Mouse (Mus musculus) lung, embryonic 14.5 days (tissue): Measurements from ENCODE around the gene Pard6a. TPM values are rescaled to one million over a fixed set of nuclear protein-coding genes. Genes with fewer than 3 reads are reported as not detected.

Experiments used
- ATAC-seq: fragments of 200-750 bp; cut with Nextera tagmentation; 2 replicates; pipeline ENCODE4 v1.8.0; 2017; ENCODE audit warnings: mild to moderate bottlenecking, moderate TSS enrichment, moderate library complexity; ENCODE audit not compliant: insufficient read depth
- DNase-seq: peaks from one replicate; pipeline ENCODE4 v3.0.0-alpha.2; 2015
- H3K27ac ChIP-seq: fragments of 300-500 bp; sonication (generic); 2 replicates; pipeline ENCODE4 v1.5.1; 2014; ENCODE audit warnings: low read depth, mild to moderate bottlenecking, moderate library complexity
- H3K27me3 ChIP-seq: fragments of 300-500 bp; sonication (generic); 2 replicates; pipeline ENCODE4 v1.6.1; 2014; ENCODE audit warnings: low read length, control low read depth; ENCODE audit not compliant: insufficient read depth
- H3K36me3 ChIP-seq: fragments of 300-500 bp; sonication (generic); 2 replicates; pipeline ENCODE4 v1.6.1; 2014; ENCODE audit warnings: control low read depth; ENCODE audit not compliant: insufficient read depth
- H3K4me1 ChIP-seq: fragments of 300-500 bp; sonication (generic); 2 replicates; pipeline ENCODE4 v1.6.1; 2014; ENCODE audit warnings: antibody characterized with exemption, control low read depth; ENCODE audit not compliant: insufficient read depth
- H3K4me2 ChIP-seq: fragments of 300-500 bp; sonication (generic); 2 replicates; pipeline ENCODE4 v1.6.1; 2014; ENCODE audit warnings: mild to moderate bottlenecking
- H3K4me3 ChIP-seq: fragments of 300-500 bp; sonication (generic); 2 replicates; pipeline ENCODE4 v1.5.1; 2014; ENCODE audit warnings: low read depth, low read length
- H3K9ac ChIP-seq: fragments of 300-500 bp; sonication (generic); 2 replicates; pipeline ENCODE4 v1.6.1; 2014
- H3K9me3 ChIP-seq: fragments of 300-500 bp; sonication (generic); 2 replicates; pipeline ENCODE4 v1.6.1; 2016; ENCODE audit warnings: low read depth, low read length, control low read depth
- CTCF ChIP-seq: IDR thresholded peaks from 2 replicates; pipeline ENCODE4 v1.5.1; 2016; ENCODE audit warnings: antibody characterized with exemption, low read depth
- WGBS: fragments of 180-500 bp; shearing (Covaris S2); extraction: QIAGEN DNeasy Blood & Tissue Kit; methylation state at CpG from one replicate; pipeline ENCODE4 v1.1.7; 2014; 5-methylcytosine and 5-hydroxymethylcytosine counted together
- polyA plus RNA-seq: library from polyadenylated mRNA; unstranded; fragments of >200 nt; fragmentation: Nextera tagmentation; extraction: Ambion mirVana; gene quantifications from 2 replicates; pipeline ENCODE4 v1.2.1, GENCODE M21; 2014

Gene Pard6a
- polyA plus RNA-seq, 1 experiment from 2014 or later: 13.6 TPM

GRCm38 (mm10) chr8:105702001-105702401 lies 1.1 kb downstream of the Pard6a start:
- TF ChIP-seq CTCF: no peak
- no peaks in the 10 kb centered on the region for H3K27me3 ChIP-seq
- H3K9ac ChIP-seq: peak overlapping the region; percentile 60
- 0 out of 2 replicates have a peak, but pooled peaks cover 2% of the 10 kb centered on the region for H3K4me1 ChIP-seq
- WGBS: 36% methylated on average over 18 of the region's 18 CpGs
- peaks cover 43% of the 10 kb centered on the region for H3K36me3 ChIP-seq
- H3K4me3 ChIP-seq: peak overlapping the region; percentile 67
- DNase-seq: no peak
- peak overlapping the region; percentile 59; the same call in 1 of the 2 replicates for H3K27ac ChIP-seq
- H3K9me3 ChIP-seq: no peaks in the 10 kb centered on the region
- peak; percentile 12; the same call in 1 of the 2 replicates for ATAC-seq
- peak overlapping the region; percentile 81 for H3K4me2 ChIP-seq

- Histone ChIP-seq H3K36me3 (peaks cover 36% of the 10 kb centered on the region), H3K4me1 (peaks cover 6% of the 10 kb centered on the region; the same call in 1 of the 2 replicates), H3K9me3 (no peaks in the 10 kb centered on the region), H3K27ac (no peak overlapping the region), H3K4me3 (no peak overlapping the region), H3K4me2 (no peak overlapping the region), H3K9ac (no peak overlapping the region), H3K27me3 (no peaks in the 10 kb centered on the region)
- DNase-seq (no peak), ATAC-seq (no peak)
- TF ChIP-seq CTCF: no peak
- 87% methylated on average over 24 of the region's 24 CpGs for WGBS
These were observed 1.9 kb downstream of the Pard6a start for GRCm38 (mm10) chr8:105702731-105703415.

- Histone ChIP-seq H3K4me3 (no peak overlapping the region), H3K9ac (no peak overlapping the region), H3K27ac (no peak overlapping the region), H3K4me2 (no peak overlapping the region), H3K4me1 (peaks cover 6% of the 10 kb centered on the region; the same call in 1 of the 2 replicates), H3K27me3 (no peaks in the 10 kb centered on the region), H3K9me3 (no peaks in the 10 kb centered on the region), H3K36me3 (peaks cover 24% of the 10 kb centered on the region)
- ATAC-seq (no peak), DNase-seq (no peak)
- WGBS: 90% methylated on average over 34 of the region's 34 CpGs
- no peak for TF ChIP-seq CTCF
These were observed 3.3 kb downstream of the Pard6a start for GRCm38 (mm10) chr8:105704146-105704812.

- no peak overlapping the region for H3K27ac ChIP-seq
- 88% methylated on average over 6 of the region's 6 CpGs for WGBS
- DNase-seq: no peak
- peaks cover 6% of the 10 kb centered on the region; the same call in 1 of the 2 replicates for H3K4me1 ChIP-seq
- H3K36me3 ChIP-seq: peaks cover 21% of the 10 kb centered on the region
- no peak overlapping the region for H3K9ac ChIP-seq
- H3K4me2 ChIP-seq: no peak overlapping the region
- H3K27me3 ChIP-seq: no peaks in the 10 kb centered on the region
- no peak overlapping the region for H3K4me3 ChIP-seq
- TF ChIP-seq CTCF: no peak
- ATAC-seq: no peak
- H3K9me3 ChIP-seq: no peaks in the 10 kb centered on the region
These were observed 4.0 kb downstream of the Pard6a start for GRCm38 (mm10) chr8:105704955-105705354.

GRCm38 (mm10) chr8:105706426-105706825 lies 5.5 kb downstream of the Pard6a start:
- Histone ChIP-seq H3K4me1 (peaks cover 4% of the 10 kb centered on the region; the same call in 1 of the 2 replicates), H3K4me3 (peak overlapping the region; percentile 80; the same call in 1 of the 2 replicates), H3K4me2 (peak overlapping the region; percentile 96), H3K27ac (no peak overlapping the region), H3K9ac (no peak overlapping the region), H3K36me3 (peaks cover 21% of the 10 kb centered on the region), H3K9me3 (no peaks in the 10 kb centered on the region), H3K27me3 (no peaks in the 10 kb centered on the region)
- whole genome bisulfite sequencing: 71% methylated on average over 12 of the region's 12 CpGs
- DNase-seq: no peak
- ATAC-seq: no peak
- TF ChIP-seq CTCF: no peak

- no peak for TF ChIP-seq CTCF
- H3K27ac ChIP-seq: no peak within 1 kb of the TSS
- under 1% methylated on average over 49 of the region's 55 CpGs for whole genome bisulfite sequencing
These were observed 6.8 kb downstream of the Pard6a start, which contains the start of the genes 4933405L10Rik and Enkd1 for GRCm38 (mm10) chr8:105707498-105708403. Gene 4933405L10Rik, plus strand, starts transcription at chr8:105707655. Gene Enkd1, minus strand, starts transcription at chr8:105708210.

More at GRCm38 (mm10) chr8:105707498-105708403, 6.8 kb downstream of the Pard6a start, which contains the start of the genes 4933405L10Rik and Enkd1:
- H3K4me2 ChIP-seq: peak within 1 kb of the TSS; percentile 96
- peaks cover 18% of the 10 kb centered on the region for H3K36me3 ChIP-seq
- H3K9me3 ChIP-seq: no peaks in the 10 kb centered on the region
- ATAC-seq: peak; percentile 91
- no peaks in the 10 kb centered on the region for H3K27me3 ChIP-seq
- H3K4me3 ChIP-seq: peak within 1 kb of the TSS; percentile 80
- peaks cover 4% of the 10 kb centered on the region; the same call in 1 of the 2 replicates for H3K4me1 ChIP-seq
- DNase-seq: peak; percentile 99
- H3K9ac ChIP-seq: peak within 1 kb of the TSS; percentile 75
